Mouse (Mus musculus): ENCODE measurements around the gene Atxn7l1. TPM values are rescaled to one million over a fixed set of nuclear protein-coding genes. Genes with fewer than 3 reads are reported as not detected.

The Atxn7l1 gene
- polyA plus RNA-seq, 1 experiment from 2014 or later = 12.7 TPM

GRCm38 (mm10) chr12:33365133-33365532 is 217.6 kb downstream of the Atxn7l1 start:
- WGBS = 89% methylated on average over 8 of the region's 8 CpGs
- H3K4me1 ChIP-seq = no peaks in the 10 kb centered on the region

GRCm38 (mm10) chr12:33369555-33369954 is 222.1 kb downstream of the Atxn7l1 start:
- 77% methylated on average over 3 of the region's 3 CpGs for WGBS
- H3K9ac ChIP-seq = no peak overlapping the region
- no peaks in the 10 kb centered on the region for H3K9me3 ChIP-seq (replicated peaks)
- no peak overlapping the region for H3K27ac ChIP-seq
- H3K4me2 ChIP-seq = no peak overlapping the region
- ATAC-seq (replicated peaks; ENCODE audit: low FRiP score) = no peak
- H3K36me3 ChIP-seq = no peaks in the 10 kb centered on the region
- H3K4me1 ChIP-seq = no peaks in the 10 kb centered on the region
- H3K4me3 ChIP-seq (replicated peaks) = no peak overlapping the region
- no peaks in the 10 kb centered on the region for H3K27me3 ChIP-seq

More at GRCm38 (mm10) chr12:33365133-33365532, 217.6 kb downstream of the Atxn7l1 start:
- Histone ChIP-seq H3K9me3 (replicated peaks) (no peaks in the 10 kb centered on the region), H3K27me3 (no peaks in the 10 kb centered on the region), H3K9ac (no peak overlapping the region), H3K4me2 (no peak overlapping the region), H3K27ac (no peak overlapping the region), H3K36me3 (no peaks in the 10 kb centered on the region), H3K4me3 (replicated peaks) (no peak overlapping the region)
- ATAC-seq (replicated peaks; ENCODE audit: low FRiP score) = no peak

- peak; percentile 86 for ATAC-seq (replicated peaks; ENCODE audit: low FRiP score)
- WGBS = 16% methylated on average over 22 of the region's 22 CpGs
- Histone ChIP-seq H3K27ac (no peak overlapping the region), H3K4me2 (peak overlapping the region; percentile 61), H3K27me3 (0 out of 2 replicates have a peak, but pooled peaks cover 3% of the 10 kb centered on the region), H3K4me3 (replicated peaks) (peak overlapping the region; percentile 35), H3K4me1 (peaks cover 8% of the 10 kb centered on the region), H3K9me3 (replicated peaks) (no peaks in the 10 kb centered on the region), H3K36me3 (no peaks in the 10 kb centered on the region), H3K9ac (0 out of 2 replicates have a peak overlapping the region, but pooled peaks have one; percentile 14)
Observed at GRCm38 (mm10) chr12:33379624-33380445, 232.3 kb downstream of the Atxn7l1 start.

- Histone ChIP-seq H3K9ac (no peak overlapping the region), H3K4me2 (no peak overlapping the region), H3K4me1 (no peaks in the 10 kb centered on the region), H3K27me3 (peaks cover 11% of the 10 kb centered on the region; the same call in 1 of the 2 replicates), H3K9me3 (replicated peaks) (no peaks in the 10 kb centered on the region), H3K27ac (no peak overlapping the region), H3K4me3 (replicated peaks) (no peak overlapping the region), H3K36me3 (no peaks in the 10 kb centered on the region)
- ATAC-seq (replicated peaks; ENCODE audit: low FRiP score) = 0 out of 2 replicates have a peak, but pooled peaks have one; percentile 49
- 11% methylated on average over 5 of the region's 5 CpGs for WGBS
Observed at GRCm38 (mm10) chr12:33388842-33389241, 241.3 kb downstream of the Atxn7l1 start.

GRCm38 (mm10) chr12:33390844-33391560 is 243.5 kb downstream of the Atxn7l1 start:
- H3K4me1 ChIP-seq = peaks cover 11% of the 10 kb centered on the region
- H3K36me3 ChIP-seq = no peaks in the 10 kb centered on the region
- no peak for ATAC-seq (replicated peaks; ENCODE audit: low FRiP score)
- no peak overlapping the region for H3K9ac ChIP-seq
- H3K27ac ChIP-seq = no peak overlapping the region
- peaks cover 11% of the 10 kb centered on the region; the same call in 1 of the 2 replicates for H3K27me3 ChIP-seq
- 61% methylated on average over 2 of the region's 2 CpGs for WGBS
- H3K4me3 ChIP-seq (replicated peaks) = no peak overlapping the region
- H3K4me2 ChIP-seq = no peak overlapping the region
- no peaks in the 10 kb centered on the region for H3K9me3 ChIP-seq (replicated peaks)

GRCm38 (mm10) chr12:33394804-33395623 is 247.5 kb downstream of the Atxn7l1 start, which contains the start of gene Efcab10:
Gene Efcab10 (plus strand): TSS chr12:33394854.
- H3K9ac ChIP-seq = peak within 1 kb of the TSS; percentile 21
- H3K4me1 ChIP-seq = peaks cover 11% of the 10 kb centered on the region
- no peaks in the 10 kb centered on the region for H3K27me3 ChIP-seq
- peak within 1 kb of the TSS; percentile 40 for H3K4me3 ChIP-seq (replicated peaks)
- ATAC-seq (replicated peaks; ENCODE audit: low FRiP score) = peak; percentile 76
- H3K9me3 ChIP-seq (replicated peaks) = no peaks in the 10 kb centered on the region
- no peak within 1 kb of the TSS for H3K27ac ChIP-seq
- H3K4me2 ChIP-seq = peak within 1 kb of the TSS; percentile 74
- 5% methylated on average over 24 of the region's 24 CpGs for WGBS
- no peaks in the 10 kb centered on the region for H3K36me3 ChIP-seq

- Histone ChIP-seq H3K9me3 (replicated peaks) (no peaks in the 10 kb centered on the region), H3K4me3 (replicated peaks) (no peak overlapping the region), H3K4me2 (no peak overlapping the region), H3K36me3 (no peaks in the 10 kb centered on the region), H3K4me1 (0 out of 2 replicates have a peak, but pooled peaks cover 3% of the 10 kb centered on the region), H3K27ac (no peak overlapping the region), H3K27me3 (no peaks in the 10 kb centered on the region), H3K9ac (no peak overlapping the region)
- 0 out of 2 replicates have a peak, but pooled peaks have one; percentile 18 for ATAC-seq (replicated peaks; ENCODE audit: low FRiP score)
- 25% methylated on average over 7 of the region's 7 CpGs for WGBS
Observed at GRCm38 (mm10) chr12:33403265-33403693, 255.8 kb downstream of the Atxn7l1 start.

- Histone ChIP-seq H3K4me2 (no peak overlapping the region), H3K27me3 (no peaks in the 10 kb centered on the region), H3K4me3 (replicated peaks) (no peak overlapping the region), H3K36me3 (no peaks in the 10 kb centered on the region), H3K9me3 (replicated peaks) (no peaks in the 10 kb centered on the region), H3K4me1 (0 out of 2 replicates have a peak, but pooled peaks cover 3% of the 10 kb centered on the region), H3K27ac (no peak overlapping the region), H3K9ac (no peak overlapping the region)
- WGBS = 76% methylated on average over 5 of the region's 5 CpGs
- ATAC-seq (replicated peaks; ENCODE audit: low FRiP score) = no peak
Observed at GRCm38 (mm10) chr12:33404996-33405395, 257.5 kb downstream of the Atxn7l1 start.

- Histone ChIP-seq H3K36me3 (no peaks in the 10 kb centered on the region), H3K4me1 (0 out of 2 replicates have a peak, but pooled peaks cover 3% of the 10 kb centered on the region), H3K27me3 (no peaks in the 10 kb centered on the region), H3K27ac (no peak overlapping the region), H3K4me3 (replicated peaks) (no peak overlapping the region), H3K9ac (no peak overlapping the region), H3K9me3 (replicated peaks) (no peaks in the 10 kb centered on the region), H3K4me2 (no peak overlapping the region)
- 41% methylated on average over 6 of the region's 6 CpGs for WGBS
- ATAC-seq (replicated peaks; ENCODE audit: low FRiP score) = 0 out of 2 replicates have a peak, but pooled peaks have one; percentile 29
Observed at GRCm38 (mm10) chr12:33405398-33406026, 258.0 kb downstream of the Atxn7l1 start.

- Histone ChIP-seq H3K9ac (no peak overlapping the region), H3K36me3 (no peaks in the 10 kb centered on the region), H3K4me2 (no peak overlapping the region), H3K4me3 (replicated peaks) (no peak overlapping the region), H3K27me3 (peaks cover 7% of the 10 kb centered on the region; the same call in 1 of the 2 replicates), H3K27ac (no peak overlapping the region), H3K4me1 (no peaks in the 10 kb centered on the region), H3K9me3 (replicated peaks) (no peaks in the 10 kb centered on the region)
- WGBS = 57% methylated on average over 6 of the region's 6 CpGs
- ATAC-seq (replicated peaks; ENCODE audit: low FRiP score) = no peak
Observed at GRCm38 (mm10) chr12:33411580-33412151, 264.2 kb downstream of the Atxn7l1 start.

All from kidney, embryonic 15.5 days (tissue).